Mouse (Mus musculus) cerebellum, adult 2 months (tissue): ENCODE measurements at regions not wholly inside any gene's neighbourhood (a gene's known extent, or its start where the extent isn't known, plus 50 kb on each side); places are given as distances from the start of the nearest gene placed in this dataset.
A peak's percentile ranks its signal among the peaks of the same experiment; 100 is the strongest.

Experiments
- DNase-seq, 2 experiments: peaks; one replicate each; pipeline ENCODE4 v3.0.0; 2021
- H3K27ac ChIP-seq: fragments of 200-500 bp; 2 replicates; pipeline ENCODE4 v1.5.1; 2012; ENCODE audit warnings: low read length, control low read depth, inconsistent platforms; ENCODE audit not compliant: insufficient read depth
- H3K27me3 ChIP-seq: fragments of 200-500 bp; 2 replicates; pipeline ENCODE4 v1.6.1; 2012; ENCODE audit warnings: inconsistent platforms, mild to moderate bottlenecking, low read length, moderate library complexity; ENCODE audit not compliant: control insufficient read depth, insufficient read depth
- H3K4me1 ChIP-seq: fragments of 200-500 bp; 2 replicates; pipeline ENCODE4 v1.6.1; 2011; ENCODE audit warnings: low read length; ENCODE audit not compliant: control insufficient read depth, insufficient read depth
- H3K4me3 ChIP-seq: fragments of 200-500 bp; replicated peaks from 2 replicates; pipeline ENCODE3; 2011; ENCODE audit warnings: mild to moderate bottlenecking, low read depth, low read length, control low read depth; ENCODE audit not compliant: insufficient read depth
- CTCF ChIP-seq: fragments of 200-500 bp; IDR thresholded peaks from 2 replicates; pipeline ENCODE4 v1.5.1; 2011; ENCODE audit warnings: low read depth, mild to moderate bottlenecking, control low read depth, low read length, moderate library complexity, borderline replicate concordance; ENCODE audit not compliant: insufficient read depth
- POLR2A ChIP-seq: fragments of 200-500 bp; IDR thresholded peaks from 2 replicates; pipeline ENCODE4 v1.6.1; 2011; ENCODE audit warnings: low read length, control low read depth, borderline replicate concordance; ENCODE audit not compliant: insufficient read depth
- WGBS: fragments of 180-500 bp; shearing (Covaris S2); methylation state at CpG from one replicate; pipeline ENCODE4 v1.1.7; 2018; 5-methylcytosine and 5-hydroxymethylcytosine counted together

DNA sequence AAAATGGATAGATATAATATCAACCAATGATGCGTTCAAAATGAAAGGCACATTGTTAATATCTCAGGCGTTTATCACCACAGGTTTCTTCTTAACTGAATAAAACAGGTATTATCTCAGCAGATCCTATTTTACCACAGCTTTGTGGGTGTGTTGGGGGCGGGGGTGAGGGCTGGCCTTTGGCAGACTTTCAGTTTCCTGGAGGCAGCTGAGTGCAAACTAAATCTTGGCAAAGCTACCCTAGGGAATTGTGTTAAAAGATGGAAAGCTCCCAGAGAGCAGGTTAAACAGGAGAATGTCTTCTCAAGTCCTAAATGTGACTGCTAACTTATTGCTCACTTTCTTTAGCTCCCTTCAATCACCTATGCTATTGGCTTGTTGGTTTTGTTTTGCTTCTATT lies 223.8 kb downstream of the Kdm4c start:
- no peaks in the 10 kb centered on the region for H3K4me1 ChIP-seq
- no peak overlapping the region for H3K4me3 ChIP-seq
- H3K27me3 ChIP-seq = no peaks in the 10 kb centered on the region
- DNase-seq = peak in 1 of 2 experiments; percentile 6
- WGBS = 48% methylated on average over 3 of the region's 3 CpGs
- no peak for TF ChIP-seq CTCF
- no peak for TF ChIP-seq POLR2A
- no peak overlapping the region for H3K27ac ChIP-seq

GRCm38 (mm10) chr4:74512489-74512888 lies 270.2 kb downstream of the Kdm4c start:
- Histone ChIP-seq H3K27me3 (no peaks in the 10 kb centered on the region), H3K4me3 (no peak overlapping the region), H3K4me1 (no peaks in the 10 kb centered on the region), H3K27ac (no peak overlapping the region)
- no peak for DNase-seq
- TF ChIP-seq POLR2A = no peak
- TF ChIP-seq CTCF = no peak
- WGBS = 74% methylated on average over 5 of the region's 5 CpGs

DNA sequence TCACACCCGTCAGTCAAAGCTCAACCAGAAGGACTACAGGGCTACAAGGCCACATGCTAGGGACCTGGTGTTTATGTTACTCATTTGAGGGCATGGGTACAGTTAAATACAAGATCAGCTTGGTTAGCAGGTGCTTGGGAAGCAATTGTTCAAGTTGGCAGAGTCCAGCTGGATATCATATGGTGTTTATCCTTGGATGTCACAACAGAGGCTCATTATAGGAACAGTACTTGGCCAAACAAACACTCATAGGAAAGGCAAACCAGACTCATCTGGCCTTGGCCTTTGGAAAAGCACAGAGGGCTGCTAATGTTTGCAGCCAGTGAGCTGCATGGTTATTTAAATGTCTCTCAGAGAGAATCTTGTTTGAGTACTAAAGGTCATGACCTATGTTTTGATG lies 311.6 kb downstream of the Kdm4c start:
- Histone ChIP-seq H3K27me3 (no peaks in the 10 kb centered on the region), H3K4me3 (no peak overlapping the region), H3K27ac (no peak overlapping the region), H3K4me1 (no peaks in the 10 kb centered on the region)
- no peak for TF ChIP-seq POLR2A
- TF ChIP-seq CTCF = no peak
- no peak for DNase-seq
- 63% methylated on average over 1 of the region's 1 CpGs for WGBS

DNA sequence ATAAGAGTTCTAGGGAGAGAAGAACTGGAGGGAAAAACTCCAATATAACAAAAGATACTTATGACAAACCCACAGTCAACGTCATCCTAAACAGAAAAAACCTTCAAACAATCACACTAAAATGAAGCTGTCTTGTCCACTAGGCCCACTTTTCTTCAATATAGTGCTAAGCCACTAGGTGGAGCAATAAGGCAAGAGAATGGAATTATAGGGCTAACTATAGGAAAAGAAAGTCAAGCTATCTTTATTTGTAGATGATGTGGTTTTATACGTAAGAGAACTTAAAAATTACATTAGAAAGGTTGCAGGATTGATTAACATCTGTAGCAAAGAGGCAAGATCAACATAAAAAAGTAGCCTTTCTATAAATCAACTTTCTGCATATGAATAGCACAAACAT lies 321.3 kb downstream of the Kdm4c start:
- TF ChIP-seq POLR2A = no peak
- peak; percentile 40; the same call in 1 of the 2 replicates for TF ChIP-seq CTCF

GRCm38 (mm10) chr4:74586400-74586799 lies 344.1 kb downstream of the Kdm4c start:
- Histone ChIP-seq H3K27ac (no peak overlapping the region), H3K4me3 (no peak overlapping the region), H3K4me1 (no peaks in the 10 kb centered on the region), H3K27me3 (no peaks in the 10 kb centered on the region)
- TF ChIP-seq CTCF = no peak
- no peak for TF ChIP-seq POLR2A
- 39% methylated on average over 1 of the region's 1 CpGs for WGBS
- DNase-seq = no peak

More for the DNA sequence above, 321.3 kb downstream of the Kdm4c start:
- DNase-seq = peak in 1 of 2 experiments; percentile 33
- 13% methylated on average over 2 of the region's 2 CpGs for WGBS
- Histone ChIP-seq H3K4me1 (no peaks in the 10 kb centered on the region), H3K4me3 (no peak overlapping the region), H3K27ac (no peak overlapping the region), H3K27me3 (no peaks in the 10 kb centered on the region)

- TF ChIP-seq CTCF (no peak), POLR2A (no peak)
These were observed 344.8 kb downstream of the Kdm4c start for GRCm38 (mm10) chr4:74587125-74587524.

GRCm38 (mm10) chr4:74588761-74589160 lies 346.5 kb downstream of the Kdm4c start:
- no peaks in the 10 kb centered on the region for H3K27me3 ChIP-seq
- H3K4me3 ChIP-seq = no peak overlapping the region
- H3K4me1 ChIP-seq = no peaks in the 10 kb centered on the region
- no peak overlapping the region for H3K27ac ChIP-seq
- DNase-seq = no peak
- TF ChIP-seq CTCF (no peak), POLR2A (no peak)

More at GRCm38 (mm10) chr4:74587125-74587524, 344.8 kb downstream of the Kdm4c start:
- Histone ChIP-seq H3K4me1 (no peaks in the 10 kb centered on the region), H3K27ac (no peak overlapping the region), H3K27me3 (no peaks in the 10 kb centered on the region), H3K4me3 (no peak overlapping the region)
- no peak for DNase-seq

DNA sequence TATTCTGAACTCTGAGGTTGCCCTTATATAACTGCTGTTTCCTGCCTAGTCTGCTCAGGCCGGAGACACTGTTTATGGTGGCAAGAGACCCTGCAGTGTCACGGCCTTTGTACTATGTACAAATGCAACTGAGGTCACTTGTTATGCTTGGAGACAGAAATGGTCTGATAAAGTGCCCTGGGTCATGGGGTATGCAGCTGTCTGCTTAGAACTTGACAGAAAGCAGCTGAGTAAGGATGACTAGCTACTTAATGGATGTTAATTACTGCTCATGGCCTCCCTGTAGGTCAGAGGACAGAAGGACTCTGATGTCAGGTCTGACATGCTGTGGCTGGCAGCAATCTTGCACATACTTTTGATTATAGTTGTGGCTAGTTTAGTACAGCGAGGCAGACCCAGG lies 370.7 kb downstream of the Kdm4c start:
- H3K27ac ChIP-seq = no peak overlapping the region
- no peaks in the 10 kb centered on the region for H3K27me3 ChIP-seq
- no peak overlapping the region for H3K4me3 ChIP-seq
- TF ChIP-seq CTCF (no peak), POLR2A (no peak)
- no peak for DNase-seq
- 78% methylated on average over 3 of the region's 3 CpGs for WGBS
- no peaks in the 10 kb centered on the region for H3K4me1 ChIP-seq
